Mouse (Mus musculus) monocyte, adult 5-6 weeks (primary cell): ENCODE measurements around the gene Calu. TPM values are rescaled to one million over a fixed set of nuclear protein-coding genes. Genes with fewer than 3 reads are reported as not detected.
A peak's percentile ranks its signal among the peaks of the same experiment; 100 is the strongest.
"Not testable (repeated sequence)": the region's sequence is repeated elsewhere in the genome, so short reads cannot be mapped to it uniquely, and the experiment has no call there.

Experiments used
- ATAC-seq: fragments of 153-309, 156-312 bp; replicated peaks from 2 replicates; pipeline ENCODE4 v1.8.0; 2017; ENCODE audit warnings: mild to moderate bottlenecking; ENCODE audit not compliant: low TSS enrichment, insufficient number of reproducible peaks, severe bottlenecking, poor library complexity, low FRiP score
- total RNA-seq: library from RNA; stranded (forward); fragments of 200-1000, 200-491, 200-594 nt; gene quantifications from 3 replicates; pipeline ENCODE4 v1.2.3, GENCODE M21; 2017

The Calu gene
- 134 to 144 TPM (median 142 TPM) in 3 replicates for total RNA-seq

DNA sequence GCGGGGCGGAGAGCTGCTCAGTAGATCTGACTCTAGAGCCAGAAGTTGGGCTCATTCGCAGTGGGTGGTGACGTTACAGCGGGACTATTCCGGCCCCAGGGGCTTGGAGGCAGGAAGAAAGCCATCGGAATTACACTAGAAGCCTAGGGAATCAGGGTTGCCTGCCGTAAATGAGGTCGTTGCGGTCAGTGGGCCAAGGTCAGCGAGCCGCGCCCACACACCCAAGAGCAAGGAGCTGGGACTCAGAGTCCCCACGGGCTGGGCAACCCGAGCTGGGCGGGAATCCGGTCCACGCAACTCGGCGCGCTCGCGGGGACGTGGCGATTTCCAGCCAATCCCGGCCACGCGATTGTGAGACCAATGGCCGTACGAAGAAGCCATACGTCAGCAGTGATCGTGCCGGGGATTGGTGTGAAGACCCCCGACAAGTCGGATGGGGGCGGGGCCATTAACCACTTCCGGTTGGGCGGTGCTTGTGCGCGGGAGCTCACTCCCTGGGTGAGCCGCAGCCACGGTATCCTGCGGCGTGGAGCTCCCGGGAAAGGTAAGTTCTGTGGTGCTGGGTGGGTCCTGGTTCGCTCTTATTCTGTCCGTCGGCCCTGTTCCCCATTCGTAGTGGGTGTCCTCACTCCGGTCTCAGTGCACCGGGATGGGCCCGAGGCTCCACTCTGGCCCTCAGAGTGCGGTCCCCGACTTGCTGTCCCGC is at the start of gene Calu:
Gene Calu (plus strand): TSS at position 405 of the 706 bp plus-strand sequence.
- peak; percentile 99 for ATAC-seq

DNA sequence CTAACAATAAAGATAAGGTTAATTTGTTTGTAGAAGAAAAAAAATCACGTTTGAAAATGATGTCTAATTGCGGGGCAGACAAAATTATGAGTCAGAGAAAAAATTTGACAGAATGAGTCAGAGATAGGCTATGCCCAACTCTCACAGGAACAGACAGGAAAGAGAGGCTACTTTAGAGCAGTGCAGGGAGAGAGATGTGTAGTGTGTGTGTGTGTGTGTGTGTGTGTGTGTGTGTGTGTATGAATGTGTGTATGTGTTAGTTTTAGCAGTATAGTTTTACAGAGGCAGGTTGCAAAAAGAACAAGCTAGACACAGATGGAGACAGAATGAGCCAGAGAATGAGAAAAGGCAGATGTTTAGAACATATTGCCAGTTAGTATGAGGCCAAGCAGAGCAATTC is 48.8 kb upstream of the Calu start:
- no peak for ATAC-seq

DNA sequence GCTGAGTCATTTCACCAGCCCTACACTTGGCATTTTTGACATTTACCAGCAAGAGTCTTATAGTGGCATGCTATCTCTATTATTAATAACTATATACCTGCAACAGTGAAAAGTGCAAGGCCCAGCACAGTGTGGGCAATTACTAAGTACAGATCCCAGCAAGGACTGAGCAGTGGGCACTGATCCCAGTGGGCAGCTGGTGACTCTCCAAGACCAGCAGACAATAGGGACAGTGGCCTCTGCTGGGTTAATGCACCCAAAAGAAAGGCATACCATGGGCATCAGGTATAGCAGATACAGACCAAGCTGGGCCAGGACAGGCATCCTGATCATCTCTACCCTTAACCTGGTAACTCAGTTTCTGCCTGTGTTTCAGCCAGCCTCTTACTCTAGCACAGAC is 44.6 kb upstream of the Calu start:
- no peak for ATAC-seq

- ATAC-seq: no peak
Observed at GRCm38 (mm10) chr6:29303726-29304125, 44.1 kb upstream of the Calu start.

DNA sequence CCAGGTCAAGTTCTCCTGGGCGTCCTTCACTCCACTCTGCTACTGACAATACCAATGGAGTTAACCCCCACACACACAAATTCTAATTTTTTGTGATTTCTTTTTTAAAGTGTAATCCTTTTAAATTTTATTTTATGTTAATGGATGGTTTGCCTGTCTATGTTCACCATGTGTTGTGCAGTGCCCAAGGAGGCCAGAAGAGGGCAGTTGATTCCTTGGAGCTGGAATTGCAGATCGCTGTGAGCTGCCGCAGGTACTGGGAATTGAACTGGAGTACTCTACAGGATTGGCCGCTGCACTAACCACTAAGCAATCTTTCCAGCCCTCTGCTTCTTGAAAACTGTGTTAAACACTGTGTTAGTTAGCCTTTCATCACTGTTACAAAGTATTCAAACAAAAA is 42.4 kb upstream of the Calu start:
- no peak for ATAC-seq

DNA sequence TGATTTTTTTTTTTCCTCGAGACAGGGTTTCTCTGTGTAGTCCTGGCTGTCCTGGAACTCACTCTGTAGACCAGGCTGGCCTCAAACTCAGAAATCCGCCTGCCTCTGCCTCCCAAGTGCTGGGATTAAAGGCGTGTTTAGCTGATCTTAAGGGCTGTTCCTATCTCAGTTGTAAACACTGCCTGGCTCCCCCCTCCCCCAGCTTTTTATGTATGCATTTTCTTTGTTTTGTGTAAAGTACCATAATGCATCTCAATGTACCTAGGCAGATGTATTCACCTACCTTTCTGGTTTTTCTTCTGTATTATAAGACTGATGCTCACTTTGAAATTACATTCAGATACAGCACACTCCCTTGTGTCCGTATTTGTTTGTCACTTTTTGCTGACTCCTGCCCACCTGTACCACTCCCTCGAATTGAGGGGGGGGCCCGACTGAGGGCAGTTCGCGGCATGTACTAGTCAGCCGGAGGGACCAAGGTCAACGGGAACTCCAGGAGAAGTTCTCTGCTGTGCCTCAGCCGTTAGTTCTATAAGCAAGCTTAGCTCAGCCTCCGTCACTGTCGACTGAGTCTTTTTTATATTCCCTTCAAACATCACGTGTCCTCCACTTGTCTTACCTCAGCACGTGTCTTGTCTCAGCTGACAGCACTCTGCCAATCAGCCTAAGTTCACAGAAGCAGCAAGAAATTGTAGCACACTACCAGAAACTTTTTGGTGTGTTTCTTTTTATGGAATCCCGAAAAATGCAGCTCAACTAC is 38.8 kb upstream of the Calu start:
- ATAC-seq: no peak

DNA sequence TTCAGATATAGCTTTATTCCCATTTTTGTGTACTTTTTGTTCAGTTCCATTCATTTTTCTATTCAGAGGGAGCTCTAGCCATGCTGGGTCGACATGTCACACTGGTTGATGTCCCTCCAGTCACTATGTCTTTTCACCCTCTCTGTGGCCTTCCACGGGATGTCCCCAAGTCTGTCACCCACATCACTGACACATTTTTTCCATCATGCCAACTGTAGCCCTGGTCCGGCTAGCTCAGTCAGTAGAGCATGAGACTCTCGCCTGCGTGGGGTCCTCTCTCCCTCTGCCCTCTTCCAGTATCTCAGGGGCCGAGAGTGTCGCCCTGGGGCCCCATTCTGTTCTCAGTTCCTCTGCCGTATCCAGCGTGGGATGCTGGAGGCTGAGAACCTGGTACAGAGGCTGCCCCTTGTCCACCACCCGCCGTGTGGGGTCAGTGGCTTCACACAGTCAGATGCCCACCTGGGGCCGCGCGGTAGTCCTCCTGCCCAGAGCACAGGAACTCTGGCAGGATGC is 34.1 kb upstream of the Calu start:
- ATAC-seq: no peak

- ATAC-seq: no peak
Observed at GRCm38 (mm10) chr6:29317286-29317685, 30.6 kb upstream of the Calu start.

- ATAC-seq: no peak
Observed at GRCm38 (mm10) chr6:29317941-29318340, 29.9 kb upstream of the Calu start.

GRCm38 (mm10) chr6:29318879-29319278 is 29.0 kb upstream of the Calu start, which contains the start of gene Fam71f1:
Gene Fam71f1, plus strand, starts transcription at chr6:29319140.
- no peak for ATAC-seq

DNA sequence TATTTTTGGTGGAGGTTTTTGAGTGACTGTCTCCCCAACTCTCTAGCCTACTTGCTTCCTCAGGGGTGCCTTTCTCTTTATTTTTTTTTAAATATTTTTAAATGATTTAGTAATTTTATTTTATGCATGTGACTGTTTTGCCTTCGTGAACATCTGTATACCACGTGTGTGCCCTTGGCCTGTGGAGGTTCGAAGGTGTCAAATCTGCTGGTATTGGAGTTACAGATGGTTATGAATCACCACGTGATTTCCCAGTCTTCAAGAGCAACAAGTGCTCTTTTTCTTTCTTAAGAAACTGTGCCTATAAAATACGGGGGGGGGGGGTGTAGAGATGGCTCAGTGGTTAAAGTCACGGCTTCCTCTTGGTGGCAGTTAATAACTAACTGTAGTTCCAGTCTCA is 26.3 kb upstream of the Calu start:
- ATAC-seq: no peak

GRCm38 (mm10) chr6:29322147-29322546 is 25.7 kb upstream of the Calu start:
- no peak for ATAC-seq

DNA sequence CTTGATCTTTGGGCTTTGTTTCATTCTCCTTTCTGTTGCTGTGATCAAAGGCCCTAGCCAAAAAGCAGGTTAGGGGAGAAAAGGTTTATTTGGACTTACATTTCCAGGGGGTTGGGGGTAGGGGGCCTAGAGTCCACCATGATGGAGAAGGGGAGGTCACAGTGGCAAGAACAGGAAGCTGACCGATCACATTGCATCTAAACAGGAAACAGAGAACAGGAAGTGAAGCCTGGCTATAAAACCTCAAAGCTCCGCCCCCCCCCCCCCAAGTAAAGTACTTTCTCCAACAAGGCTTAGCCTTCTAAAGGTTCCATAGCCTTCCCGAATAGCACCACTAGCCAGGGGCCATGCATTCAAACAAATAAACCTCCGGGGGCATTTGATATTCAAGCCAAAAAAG is 25.1 kb upstream of the Calu start:
- ATAC-seq: no peak

DNA sequence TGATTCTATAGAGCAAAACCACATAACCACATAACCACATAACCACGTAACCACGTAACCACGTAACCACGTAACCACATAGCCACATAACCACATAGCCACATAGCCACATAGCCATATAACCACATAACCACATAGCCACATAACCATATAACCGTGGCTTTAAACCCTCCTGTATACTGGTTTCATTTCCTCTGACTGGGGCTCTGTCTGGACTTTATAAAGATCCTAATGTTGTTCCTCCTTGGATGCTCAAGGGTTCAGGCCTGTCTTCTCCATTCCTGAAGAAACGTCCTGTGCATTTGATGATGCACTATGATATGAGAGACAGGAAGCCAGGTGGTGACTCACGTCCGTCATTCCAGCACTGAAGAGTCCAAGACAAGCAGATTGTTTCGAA is 20.9 kb upstream of the Calu start:
- ATAC-seq: no peak

DNA sequence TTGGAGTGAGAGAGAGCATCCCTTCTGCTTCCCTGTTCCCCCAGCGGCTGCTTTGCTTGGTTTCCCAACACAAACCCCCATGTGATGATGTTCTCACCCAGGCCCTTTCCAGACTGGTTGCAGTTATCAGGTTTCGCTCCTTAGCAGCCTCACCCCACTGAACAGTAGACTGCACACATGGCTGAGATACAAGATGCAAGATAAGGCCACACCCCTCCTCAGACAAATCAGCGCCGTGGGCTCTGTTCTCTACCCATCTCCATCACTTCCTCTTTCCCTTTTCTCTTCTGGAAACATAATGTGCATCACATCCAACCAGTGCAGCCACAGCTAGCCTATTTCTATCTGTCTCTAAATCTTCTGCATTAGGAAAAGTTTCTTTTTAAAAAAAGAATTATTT is 18.4 kb upstream of the Calu start:
- ATAC-seq: no peak

- ATAC-seq: not testable (repeated sequence)
Observed at GRCm38 (mm10) chr6:29346512-29346911, 1.4 kb upstream of the Calu start.

- ATAC-seq: no peak
Observed at GRCm38 (mm10) chr6:29347189-29347588, 680 bp upstream of the Calu start.

GRCm38 (mm10) chr6:29348371-29348724 is 479 bp downstream of the Calu start:
- no peak for ATAC-seq

DNA sequence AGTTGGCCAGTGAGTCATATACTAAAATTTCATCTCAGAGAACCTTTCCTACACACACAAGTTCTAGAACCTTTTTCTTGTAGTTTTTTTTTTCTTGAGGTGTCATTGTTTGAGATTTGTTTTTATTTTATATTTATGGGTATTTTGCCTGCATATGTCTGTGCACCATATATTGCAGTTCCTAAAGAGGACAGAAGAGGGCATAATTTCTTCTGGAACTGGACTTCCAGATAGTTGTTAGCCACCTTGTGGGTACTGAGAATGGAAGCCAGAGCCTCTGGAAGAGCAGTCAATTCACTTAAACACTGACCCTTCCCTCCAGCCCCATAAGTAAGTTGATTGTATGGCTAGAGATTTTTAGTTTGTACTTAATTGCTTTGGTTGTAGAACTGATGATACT is 3.7 kb downstream of the Calu start:
- ATAC-seq: no peak

DNA sequence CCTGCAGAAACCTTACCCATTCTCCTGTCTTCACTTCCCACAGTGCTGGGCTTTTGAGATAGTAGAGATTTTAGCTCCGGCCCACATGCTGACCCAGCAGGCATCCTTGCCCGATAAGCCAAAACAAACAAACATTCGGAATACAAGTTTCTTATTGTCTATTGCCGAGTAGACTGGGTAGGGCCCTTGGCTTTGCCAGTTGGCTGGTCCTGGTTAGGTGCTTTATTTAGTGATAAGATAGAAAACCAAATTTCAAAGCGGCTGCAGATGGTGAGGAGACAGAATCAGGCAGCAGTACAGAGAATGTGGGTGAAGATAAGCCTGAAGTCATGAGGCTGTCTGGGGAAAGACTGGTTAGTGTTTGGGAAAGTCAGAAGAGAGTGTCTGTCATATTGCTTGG is 4.9 kb downstream of the Calu start:
- no peak for ATAC-seq
